Comparison of ENCODE assay signal across 8 mouse cellular contexts in genomic region chr1:91211099-91211498, GRCm38 (mm10). TPM values are rescaled to one million over a fixed set of nuclear protein-coding genes. Genes with fewer than 3 reads are reported as not detected.
DNase-seq lines count a peak whose midpoint lies in the region; ATAC-seq and TF ChIP-seq lines count a peak whose summit lies in the region.

No protein-coding gene starts in this region.

- peaks cover 13% of the 10 kb centered on the region for H3K4me1 ChIP-seq in forebrain, embryonic 14.5 days (ENCODE audit: control insufficient read depth, insufficient read depth, low read length)
- H3K4me1 ChIP-seq in hindbrain, postnatal 0 days (ENCODE audit: insufficient read depth, low read length) = peaks cover 24% of the 10 kb centered on the region
- H3K4me1 ChIP-seq in limb, embryonic 10.5 days = peaks cover 13% of the 10 kb centered on the region
- H3K4me1 ChIP-seq in neural tube, embryonic 15.5 days = peaks cover 40% of the 10 kb centered on the region

- WGBS in forebrain, embryonic 14.5 days = 90% methylated on average over 1 of the region's 1 CpGs
- WGBS in hindbrain, postnatal 0 days = 82% methylated on average over 1 of the region's 1 CpGs
- WGBS in limb, embryonic 10.5 days = 58% methylated on average over 1 of the region's 1 CpGs
- 78% methylated on average over 1 of the region's 1 CpGs for WGBS in neural tube, embryonic 15.5 days

- no peak overlapping the region for H3K4me2 ChIP-seq in forebrain, embryonic 14.5 days (ENCODE audit: low read length)
- no peak overlapping the region for H3K4me2 ChIP-seq in hindbrain, postnatal 0 days (ENCODE audit: low read depth, low read length)
- no peak overlapping the region for H3K4me2 ChIP-seq in neural tube, embryonic 15.5 days

- no peaks in the 10 kb centered on the region for H3K27me3 ChIP-seq in forebrain, embryonic 14.5 days (replicated peaks; ENCODE audit: control insufficient read depth, insufficient read depth, low read length)
- no peaks in the 10 kb centered on the region for H3K27me3 ChIP-seq in hindbrain, postnatal 0 days (ENCODE audit: insufficient read depth, low read length)
- H3K27me3 ChIP-seq in limb, embryonic 10.5 days (ENCODE audit: low read depth, poor library complexity, severe bottlenecking) = no peaks in the 10 kb centered on the region
- no peaks in the 10 kb centered on the region for H3K27me3 ChIP-seq in neural tube, embryonic 15.5 days (replicated peaks)

- H3K27ac ChIP-seq in forebrain, embryonic 14.5 days (ENCODE audit: low read depth, low read length) = no peak overlapping the region
- peak overlapping the region; percentile 92 for H3K27ac ChIP-seq in hindbrain, postnatal 0 days
- no peak overlapping the region for H3K27ac ChIP-seq in limb, embryonic 10.5 days
- peak overlapping the region; percentile 71 for H3K27ac ChIP-seq in neural tube, embryonic 15.5 days (replicated peaks)

- H3K9ac ChIP-seq in forebrain, embryonic 14.5 days (ENCODE audit: low read length) = no peak overlapping the region
- no peak overlapping the region for H3K9ac ChIP-seq in hindbrain, postnatal 0 days (replicated peaks; ENCODE audit: low read length)
- no peak overlapping the region for H3K9ac ChIP-seq in neural tube, embryonic 15.5 days (replicated peaks)

- TF ChIP-seq CTCF in brain, embryonic 14.5 days (IDR thresholded peaks at IDR 0.05; ENCODE audit: borderline replicate concordance, extremely low read depth, insufficient read depth, insufficient read length) = peak; percentile 83
- TF ChIP-seq CTCF in hindbrain, postnatal 0 days (IDR thresholded peaks at IDR 0.05; ENCODE audit: low read depth) = peak; percentile 81

- no peak for TF ChIP-seq POLR2A in brain, embryonic 14.5 days (IDR thresholded peaks at IDR 0.05; ENCODE audit: borderline replicate concordance, extremely low read depth, insufficient read depth, insufficient read length, poor library complexity, severe bottlenecking)

- peak; percentile 33 for DNase-seq in ovary, postnatal 14 days (ENCODE audit: low spot score)
- no peak for DNase-seq in ovary, postnatal 10 days (ENCODE audit: low spot score)
- DNase-seq in brain, embryonic 14.5 days (ENCODE audit: low read depth) = peak; percentile 81
- DNase-seq in forebrain, embryonic 14.5 days (ENCODE audit: low spot score) = peak; percentile 80
- peak; percentile 89 for DNase-seq in hindbrain, postnatal 0 days (ENCODE audit: low spot score)
- peak; percentile 71 for DNase-seq in limb, embryonic 10.5 days (ENCODE audit: low spot score)
- peak; percentile 24 for DNase-seq in yolk sac, embryonic 10.5 days (ENCODE audit: low spot score)

- H3K36me3 ChIP-seq in forebrain, embryonic 14.5 days (ENCODE audit: control insufficient read depth, insufficient read depth, low read length) = no peaks in the 10 kb centered on the region
- no peaks in the 10 kb centered on the region for H3K36me3 ChIP-seq in hindbrain, postnatal 0 days (ENCODE audit: insufficient read depth, low read length)
- H3K36me3 ChIP-seq in limb, embryonic 10.5 days = no peaks in the 10 kb centered on the region
- no peaks in the 10 kb centered on the region for H3K36me3 ChIP-seq in neural tube, embryonic 15.5 days

- no peak overlapping the region for H3K4me3 ChIP-seq in forebrain, embryonic 14.5 days (ENCODE audit: low read depth, low read length)
- H3K4me3 ChIP-seq in hindbrain, postnatal 0 days (ENCODE audit: low read length) = no peak overlapping the region
- H3K4me3 ChIP-seq in limb, embryonic 10.5 days = no peak overlapping the region
- no peak overlapping the region for H3K4me3 ChIP-seq in neural tube, embryonic 15.5 days (replicated peaks)

- ATAC-seq in forebrain, embryonic 14.5 days = peak; percentile 29; the same call in 1 of the 2 replicates
- 0 out of 2 replicates have a peak, but pooled peaks have one; percentile 13 for ATAC-seq in hindbrain, postnatal 0 days
- ATAC-seq in neural tube, embryonic 15.5 days (ENCODE audit: low FRiP score) = no peak

- H3K9me3 ChIP-seq in forebrain, embryonic 14.5 days (replicated peaks; ENCODE audit: control insufficient read depth, low read length) = no peaks in the 10 kb centered on the region
- no peaks in the 10 kb centered on the region for H3K9me3 ChIP-seq in hindbrain, postnatal 0 days (ENCODE audit: low read length)
- H3K9me3 ChIP-seq in limb, embryonic 10.5 days (replicated peaks) = no peaks in the 10 kb centered on the region
- H3K9me3 ChIP-seq in neural tube, embryonic 15.5 days (replicated peaks) = no peaks in the 10 kb centered on the region

RNA-seq across cellular contexts. Expression of gene Ramp1, which starts 31.5 kb away (rescaled TPM):
- 2.6 and 3.8 TPM in 2 replicates for polyA plus RNA-seq in brain, embryonic 14.5 days (2012; rRNA removed)
- 2.6 and 3.0 TPM in 2 replicates for polyA plus RNA-seq in forebrain, embryonic 14.5 days (2014; fragmentation: Nextera tagmentation; extraction: Ambion mirVana)
- 44.1 and 48.4 TPM in 2 replicates for total RNA-seq in hindbrain, postnatal 0 days (2014; rRNA removed)
- 44.7 and 46.8 TPM in 2 replicates for polyA plus RNA-seq in hindbrain, postnatal 0 days (2015; fragmentation: Nextera tagmentation; extraction: Ambion mirVana)
- 0.16 and 0.23 TPM in 2 replicates for polyA plus RNA-seq in limb, embryonic 10.5 days (2016; fragmentation: Nextera tagmentation; extraction: Ambion mirVana)
- polyA plus RNA-seq in neural tube, embryonic 15.5 days (2015; fragmentation: Nextera tagmentation; extraction: Ambion mirVana) = 16.1 and 21.3 TPM in 2 replicates

RNA-seq across cellular contexts. Expression of gene Ube2f, which starts 39.0 kb away (rescaled TPM):
- polyA plus RNA-seq in brain, embryonic 14.5 days (2012; rRNA removed) = 45.8 and 58.6 TPM in 2 replicates
- polyA plus RNA-seq in forebrain, embryonic 14.5 days (2014; fragmentation: Nextera tagmentation; extraction: Ambion mirVana) = 73.0 and 78.8 TPM in 2 replicates
- 34.1 and 37.1 TPM in 2 replicates for total RNA-seq in hindbrain, postnatal 0 days (2014; rRNA removed)
- polyA plus RNA-seq in hindbrain, postnatal 0 days (2015; fragmentation: Nextera tagmentation; extraction: Ambion mirVana) = 46.7 and 55.5 TPM in 2 replicates
- polyA plus RNA-seq in limb, embryonic 10.5 days (2016; fragmentation: Nextera tagmentation; extraction: Ambion mirVana) = 84.5 and 96.4 TPM in 2 replicates
- polyA plus RNA-seq in neural tube, embryonic 15.5 days (2015; fragmentation: Nextera tagmentation; extraction: Ambion mirVana) = 58.6 and 63.2 TPM in 2 replicates

Comparison
In these comparisons a context has a peak if more than half of its experiments do, and no peak if none do; other contexts are left out.
1. H3K27ac ChIP-seq: peak in hindbrain, postnatal 0 days (single experiment) and neural tube, embryonic 15.5 days (single experiment); none in forebrain, embryonic 14.5 days (single experiment) and limb, embryonic 10.5 days (single experiment).